Mouse (Mus musculus) forebrain, embryonic 11.5 days (tissue): ENCODE results near the gene Gbx1. TPM values are rescaled to one million over a fixed set of nuclear protein-coding genes. Genes with fewer than 3 reads are reported as not detected.

ENCODE experiments used
- ATAC-seq: fragments of 200-750 bp; cut with Nextera tagmentation; replicated peaks from 2 replicates; pipeline ENCODE4 v1.8.0; 2017; ENCODE audit warnings: moderate TSS enrichment; ENCODE audit not compliant: low FRiP score
- DNase-seq: peaks from one replicate; pipeline ENCODE4 v3.0.0-alpha.2; 2017; ENCODE audit warnings: low spot score
- H3K27ac ChIP-seq: fragments of 300-500 bp; sonication (generic); 2 replicates; pipeline ENCODE4 v1.5.1; 2014; ENCODE audit warnings: low read depth, low read length
- H3K27me3 ChIP-seq: fragments of 300-500 bp; sonication (generic); 2 replicates; pipeline ENCODE4 v1.6.1; 2014; ENCODE audit warnings: mild to moderate bottlenecking, low read length, mixed read lengths; ENCODE audit not compliant: control insufficient read depth, insufficient read depth
- H3K36me3 ChIP-seq: fragments of 300-500 bp; sonication (generic); 2 replicates; pipeline ENCODE4 v1.6.1; 2014; ENCODE audit warnings: mild to moderate bottlenecking, low read length, moderate library complexity, mixed read lengths; ENCODE audit not compliant: control insufficient read depth, insufficient read depth
- H3K4me1 ChIP-seq: fragments of 300-500 bp; sonication (generic); replicated peaks from 2 replicates; pipeline ENCODE4 v1.6.1; 2014; ENCODE audit warnings: low read length, mixed read lengths; ENCODE audit not compliant: control insufficient read depth, insufficient read depth
- H3K4me2 ChIP-seq: fragments of 300-500 bp; sonication (generic); 2 replicates; pipeline ENCODE4 v1.6.1; 2014; ENCODE audit warnings: low read depth, mild to moderate bottlenecking, low read length, moderate library complexity, mixed read lengths; ENCODE audit not compliant: severe bottlenecking
- H3K4me3 ChIP-seq: fragments of 300-500 bp; sonication (generic); 2 replicates; pipeline ENCODE4 v1.5.1; 2014; ENCODE audit warnings: low read depth, low read length
- H3K9ac ChIP-seq: fragments of 300-500 bp; sonication (generic); 2 replicates; pipeline ENCODE4 v1.6.1; 2014; ENCODE audit warnings: low read length
- H3K9me3 ChIP-seq: fragments of 300-500 bp; sonication (generic); 2 replicates; pipeline ENCODE4 v1.6.1; 2016; ENCODE audit warnings: low read length, mixed read lengths; ENCODE audit not compliant: control insufficient read depth
- WGBS: fragments of 180-500 bp; shearing (Covaris S2); extraction: QIAGEN DNeasy Blood & Tissue Kit; methylation state at CpG from one replicate; pipeline ENCODE4 v1.1.7; 2014; 5-methylcytosine and 5-hydroxymethylcytosine counted together
- polyA plus RNA-seq: library from polyadenylated mRNA; unstranded; fragments of >200 nt; fragmentation: Nextera tagmentation; extraction: Ambion mirVana; gene quantifications from 2 replicates; pipeline ENCODE4 v1.2.1, GENCODE M21; 2014

Gene Gbx1
- polyA plus RNA-seq, 1 experiment from 2014 or later, result 0.64 TPM

GRCm38 (mm10) chr5:24455613-24456012 is 71.4 kb downstream of the Gbx1 start:
- Histone ChIP-seq H3K36me3 (no peaks in the 10 kb centered on the region; the same call in 1 of the 2 replicates), H3K9ac (no peak overlapping the region), H3K27me3 (no peaks in the 10 kb centered on the region), H3K9me3 (no peaks in the 10 kb centered on the region), H3K27ac (no peak overlapping the region), H3K4me3 (no peak overlapping the region), H3K4me2 (0 out of 2 replicates have a peak overlapping the region, but pooled peaks have one; percentile 8), H3K4me1 (peaks cover 31% of the 10 kb centered on the region)
- 64% methylated on average over 7 of the region's 7 CpGs for WGBS
- DNase-seq (no peak), ATAC-seq (no peak)

- Histone ChIP-seq H3K27me3 (no peaks in the 10 kb centered on the region), H3K27ac (0 out of 2 replicates have a peak overlapping the region, but pooled peaks have one; percentile 4), H3K4me1 (peaks cover 31% of the 10 kb centered on the region), H3K9ac (no peak overlapping the region), H3K9me3 (no peaks in the 10 kb centered on the region), H3K4me3 (no peak overlapping the region), H3K4me2 (0 out of 2 replicates have a peak overlapping the region, but pooled peaks have one; percentile 15), H3K36me3 (no peaks in the 10 kb centered on the region; the same call in 1 of the 2 replicates)
- no peak for DNase-seq
- ATAC-seq, result no peak
- 66% methylated on average over 3 of the region's 3 CpGs for WGBS
These were observed 71.9 kb downstream of the Gbx1 start for GRCm38 (mm10) chr5:24455076-24455475.

GRCm38 (mm10) chr5:24453985-24454303 is 73.1 kb downstream of the Gbx1 start:
- 23% methylated on average over 2 of the region's 2 CpGs for WGBS

GRCm38 (mm10) chr5:24453283-24453984 is 73.6 kb downstream of the Gbx1 start:
- Histone ChIP-seq H3K4me1 (peaks cover 31% of the 10 kb centered on the region), H3K27ac (peak overlapping the region; percentile 86), H3K9me3 (no peaks in the 10 kb centered on the region), H3K27me3 (no peaks in the 10 kb centered on the region), H3K9ac (peak overlapping the region; percentile 93), H3K4me2 (peak overlapping the region; percentile 98), H3K36me3 (no peaks in the 10 kb centered on the region; the same call in 1 of the 2 replicates), H3K4me3 (peak overlapping the region; percentile 93)
- ATAC-seq (peak; percentile 8; the same call in 1 of the 2 replicates), DNase-seq (peak; percentile 72)
- 5% methylated on average over 5 of the region's 5 CpGs for WGBS

More at GRCm38 (mm10) chr5:24453985-24454303, 73.1 kb downstream of the Gbx1 start:
- H3K27ac ChIP-seq, result peak overlapping the region; percentile 86; the same call in 1 of the 2 replicates
- no peaks in the 10 kb centered on the region; the same call in 1 of the 2 replicates for H3K36me3 ChIP-seq
- no peak for DNase-seq
- H3K4me3 ChIP-seq, result peak overlapping the region; percentile 93
- peak overlapping the region; percentile 98 for H3K4me2 ChIP-seq
- peaks cover 31% of the 10 kb centered on the region for H3K4me1 ChIP-seq
- 0 out of 2 replicates have a peak, but pooled peaks have one; percentile 1 for ATAC-seq
- H3K9me3 ChIP-seq, result no peaks in the 10 kb centered on the region
- H3K9ac ChIP-seq, result no peak overlapping the region; the same call in 1 of the 2 replicates
- H3K27me3 ChIP-seq, result no peaks in the 10 kb centered on the region

Other genes with a start within 250 kb of the Gbx1 start
- gene Kcnh2, start 175.6 kb downstream of the Gbx1 start, polyA plus RNA-seq, result 9.1 and 10.9 TPM in 2 replicates
- gene Nos3, start 162.4 kb downstream of the Gbx1 start, polyA plus RNA-seq, result 6.6 and 7.4 TPM in 2 replicates
- 0.21 and 0.44 TPM in 2 replicates for gene Atg9b, start 135.1 kb downstream of the Gbx1 start, polyA plus RNA-seq
- 45.5 and 57.8 TPM in 2 replicates for gene Abcb8, start 133.5 kb downstream of the Gbx1 start, polyA plus RNA-seq
- gene Asic3, start 113.8 kb downstream of the Gbx1 start, polyA plus RNA-seq, result not detected in 2 replicates
- 47.5 and 53.9 TPM in 2 replicates for gene Cdk5, start 103.7 kb downstream of the Gbx1 start, polyA plus RNA-seq
- gene Slc4a2, start 103.4 kb downstream of the Gbx1 start, polyA plus RNA-seq, result 28.4 and 28.7 TPM in 2 replicates
- gene Fastk, start 81.9 kb downstream of the Gbx1 start, polyA plus RNA-seq, result 104 and 116 TPM in 2 replicates
- 30.2 and 31.8 TPM in 2 replicates for gene Tmub1, start 79.3 kb downstream of the Gbx1 start, polyA plus RNA-seq
- 52.7 and 67.0 TPM in 2 replicates for gene Agap3, start 75.0 kb downstream of the Gbx1 start, polyA plus RNA-seq
- 0.11 TPM in 1 of 2 replicates, not detected in the other for gene Asb10, start 13.8 kb upstream of the Gbx1 start, polyA plus RNA-seq
- 0.20 TPM in 1 of 2 replicates, not detected in the other for gene 4931409K22Rik, start 29.6 kb upstream of the Gbx1 start, polyA plus RNA-seq
- 153 and 165 TPM in 2 replicates for gene Abcf2, start 50.3 kb upstream of the Gbx1 start, polyA plus RNA-seq
- gene Chpf2, start 59.5 kb upstream of the Gbx1 start, polyA plus RNA-seq, result 11.4 and 11.5 TPM in 2 replicates
- 76.0 and 93.8 TPM in 2 replicates for gene Smarcd3, start 97.2 kb upstream of the Gbx1 start, polyA plus RNA-seq
- 33.9 and 34.0 TPM in 2 replicates for gene Nub1, start 158.3 kb upstream of the Gbx1 start, polyA plus RNA-seq
- 13.6 and 16.1 TPM in 2 replicates for gene Wdr86, start 203.5 kb upstream of the Gbx1 start, polyA plus RNA-seq
- gene Crygn, start 230.8 kb upstream of the Gbx1 start, polyA plus RNA-seq, result not detected in 2 replicates